Mouse (Mus musculus): ENCODE measurements around the gene Tmem208. TPM values are rescaled to one million over a fixed set of nuclear protein-coding genes. Genes with fewer than 3 reads are reported as not detected.

Gene Tmem208
- total and polyA plus RNA-seq, 3 experiments: 94.5 to 149 TPM; not detected in 1

- Histone ChIP-seq H3K79me2 (ENCODE audit: control insufficient read depth, insufficient read depth, low read length, poor library complexity) (no peaks in the 10 kb centered on the region), H3K9me3 (replicated peaks; ENCODE audit: insufficient read depth, low read length) (no peaks in the 10 kb centered on the region), H3K4me3 (ENCODE audit: control insufficient read depth in 1 of 2, insufficient read depth in 1 of 2, low read depth in 2 of 2, low read length in 2 of 2) (no peak overlapping the region), H3K27ac (ENCODE audit: control insufficient read depth, low read depth, low read length) (no peak overlapping the region), H3K36me3 (ENCODE audit: control insufficient read depth in 1 of 2, insufficient read depth in 2 of 2, low read length in 2 of 2) (no peaks in the 10 kb centered on the region), H3K9ac (ENCODE audit: control insufficient read depth, low read depth, low read length, poor library complexity, severe bottlenecking) (no peak overlapping the region), H3K4me1 (ENCODE audit: control insufficient read depth in 1 of 2, insufficient read depth in 2 of 2, low read length in 2 of 2) (no peaks in the 10 kb centered on the region), H3K27me3 (ENCODE audit: control insufficient read depth in 1 of 2, insufficient read depth in 2 of 2, low read length in 2 of 2) (no peaks in the 10 kb centered on the region; a peak in 1 of 4 replicates)
- no peak for DNase-seq (ENCODE audit: low read depth, low spot score)
- TF ChIP-seq CTCF (IDR thresholded peaks at IDR 0.05 in 2 of 3, conservative IDR thresholded peaks at IDR 0.05 in 1 of 3; ENCODE audit: control insufficient read depth in 1 of 3, insufficient read depth in 1 of 3, low read depth in 2 of 3, low read length in 3 of 3, poor library complexity in 1 of 3, severe bottlenecking in 1 of 3): peak in 1 of 3 experiments; percentile 30; a peak in 2 of 6 replicates
- TF ChIP-seq RAD21 (IDR thresholded peaks at IDR 0.05; ENCODE audit: low read depth, low read length): peak; percentile 30
- TF ChIP-seq CHD1 (IDR thresholded peaks at IDR 0.05; ENCODE audit: low read depth, low read length): no peak
- no peak for TF ChIP-seq MAX (IDR thresholded peaks at IDR 0.05; ENCODE audit: low read length)
- no peak for TF ChIP-seq TBP (IDR thresholded peaks at IDR 0.05; ENCODE audit: low read depth, low read length)
- TF ChIP-seq SIN3A (IDR thresholded peaks at IDR 0.05; ENCODE audit: low read length): no peak
- TF ChIP-seq GATA1 (IDR thresholded peaks at IDR 0.05; ENCODE audit: low read depth, low read length): no peak
- TF ChIP-seq HCFC1 (IDR thresholded peaks at IDR 0.05; ENCODE audit: low read depth, low read length): no peak
- TF ChIP-seq POLR2AphosphoS2 (IDR thresholded peaks at IDR 0.05; ENCODE audit: low read length): no peak
- TF ChIP-seq USF1 (IDR thresholded peaks at IDR 0.05; ENCODE audit: low read depth, low read length): no peak
Measured at GRCm38 (mm10) chr8:105359646-105360045, 33.5 kb downstream of the Tmem208 start.

- no peaks in the 10 kb centered on the region for H3K36me3 ChIP-seq (ENCODE audit: control insufficient read depth in 1 of 2, insufficient read depth in 2 of 2, low read length in 2 of 2)
- no peaks in the 10 kb centered on the region for H3K79me2 ChIP-seq (ENCODE audit: control insufficient read depth, insufficient read depth, low read length, poor library complexity)
- no peak overlapping the region for H3K9ac ChIP-seq (ENCODE audit: control insufficient read depth, low read depth, low read length, poor library complexity, severe bottlenecking)
- H3K4me1 ChIP-seq (ENCODE audit: control insufficient read depth in 1 of 2, insufficient read depth in 2 of 2, low read length in 2 of 2): no peaks in the 10 kb centered on the region
- DNase-seq (ENCODE audit: low read depth, low spot score): no peak
- no peak overlapping the region for H3K27ac ChIP-seq (ENCODE audit: control insufficient read depth, low read depth, low read length)
- H3K9me3 ChIP-seq (replicated peaks; ENCODE audit: insufficient read depth, low read length): no peaks in the 10 kb centered on the region
- TF ChIP-seq JUND (IDR thresholded peaks at IDR 0.05; ENCODE audit: low read depth, low read length): no peak
- 0 out of 2 replicates have a peak, but pooled peaks have one; percentile 9 for TF ChIP-seq ZNF384 (IDR thresholded peaks at IDR 0.05; ENCODE audit: low read depth, low read length)
- H3K4me3 ChIP-seq (ENCODE audit: control insufficient read depth in 1 of 2, insufficient read depth in 1 of 2, low read depth in 2 of 2, low read length in 2 of 2): no peak overlapping the region
- H3K27me3 ChIP-seq (ENCODE audit: control insufficient read depth in 1 of 2, insufficient read depth in 2 of 2, low read length in 2 of 2): no peaks in the 10 kb centered on the region; a peak in 1 of 4 replicates
Measured at GRCm38 (mm10) chr8:105361751-105362702, 35.9 kb downstream of the Tmem208 start.

GRCm38 (mm10) chr8:105367107-105367506, 41.0 kb downstream of the Tmem208 start:
- DNase-seq (ENCODE audit: low read depth, low spot score): peak; percentile 42
- H3K4me3 ChIP-seq (ENCODE audit: control insufficient read depth in 1 of 2, insufficient read depth in 1 of 2, low read depth in 2 of 2, low read length in 2 of 2): no peak overlapping the region
- H3K9ac ChIP-seq (ENCODE audit: control insufficient read depth, low read depth, low read length, poor library complexity, severe bottlenecking): no peak overlapping the region
- H3K27ac ChIP-seq (ENCODE audit: control insufficient read depth, low read depth, low read length): no peak overlapping the region
- peaks cover 0 to 4% of the 10 kb centered on the region in 2 experiments; a peak in 2 of 4 replicates for H3K36me3 ChIP-seq (ENCODE audit: control insufficient read depth in 1 of 2, insufficient read depth in 2 of 2, low read length in 2 of 2)
- no peaks in the 10 kb centered on the region; a peak in 1 of 4 replicates for H3K27me3 ChIP-seq (ENCODE audit: control insufficient read depth in 1 of 2, insufficient read depth in 2 of 2, low read length in 2 of 2)
- TF ChIP-seq TCF12 (IDR thresholded peaks at IDR 0.05; ENCODE audit: low read depth, low read length) (no peak), MAX (IDR thresholded peaks at IDR 0.05; ENCODE audit: low read length) (no peak), CHD2 (IDR thresholded peaks at IDR 0.05; ENCODE audit: low read length) (no peak), MAZ (IDR thresholded peaks at IDR 0.05; ENCODE audit: low read depth, low read length) (no peak), GABPA (IDR thresholded peaks at IDR 0.05; ENCODE audit: low read depth, low read length) (no peak), MYC (IDR thresholded peaks at IDR 0.05; ENCODE audit: low read depth, low read length) (no peak), HCFC1 (IDR thresholded peaks at IDR 0.05; ENCODE audit: low read depth, low read length) (no peak), RAD21 (IDR thresholded peaks at IDR 0.05; ENCODE audit: low read depth, low read length) (peak; percentile 16; the same call in 1 of the 2 replicates), MAFK (IDR thresholded peaks at IDR 0.05; ENCODE audit: borderline replicate concordance, low read depth, low read length) (no peak), CTCF (IDR thresholded peaks at IDR 0.05 in 2 of 3, conservative IDR thresholded peaks at IDR 0.05 in 1 of 3; ENCODE audit: control insufficient read depth in 1 of 3, insufficient read depth in 1 of 3, low read depth in 2 of 3, low read length in 3 of 3, poor library complexity in 1 of 3, severe bottlenecking in 1 of 3) (peak; percentile 21 to 55 (median 26); a peak in 4 of 6 replicates), USF1 (IDR thresholded peaks at IDR 0.05; ENCODE audit: low read depth, low read length) (no peak), SMC3 (IDR thresholded peaks at IDR 0.05; ENCODE audit: low read depth, low read length) (peak; percentile 34), SIN3A (IDR thresholded peaks at IDR 0.05; ENCODE audit: low read length) (no peak), ZC3H11A (IDR thresholded peaks at IDR 0.05; ENCODE audit: low read depth, low read length) (no peak), KAT2A (conservative IDR thresholded peaks at IDR 0.05; ENCODE audit: low read depth, low read length) (no peak), ELF1 (IDR thresholded peaks at IDR 0.05; ENCODE audit: low read depth, low read length) (no peak), ZMIZ1 (IDR thresholded peaks at IDR 0.05; ENCODE audit: low read depth, low read length) (no peak)
- no peaks in the 10 kb centered on the region for H3K9me3 ChIP-seq (replicated peaks; ENCODE audit: insufficient read depth, low read length)
- peaks cover 4 to 7% of the 10 kb centered on the region in 2 experiments; a peak in 3 of 4 replicates for H3K4me1 ChIP-seq (ENCODE audit: control insufficient read depth in 1 of 2, insufficient read depth in 2 of 2, low read length in 2 of 2)
- H3K79me2 ChIP-seq (ENCODE audit: control insufficient read depth, insufficient read depth, low read length, poor library complexity): no peaks in the 10 kb centered on the region
